Mouse (Mus musculus): ENCODE results near the gene Snx5. TPM values are rescaled to one million over a fixed set of nuclear protein-coding genes. Genes with fewer than 3 reads are reported as not detected.

Gene Snx5
- total and polyA plus RNA-seq, 2 experiments from 2014 or later: 67.2 to 68.1 TPM

- Histone ChIP-seq H3K4me2 (ENCODE audit: low read depth, low read length) (no peak overlapping the region), H3K4me1 (ENCODE audit: insufficient read depth, low read length) (no peaks in the 10 kb centered on the region), H3K4me3 (ENCODE audit: low read length) (no peak overlapping the region), H3K9ac (replicated peaks; ENCODE audit: low read length) (no peak overlapping the region), H3K9me3 (ENCODE audit: low read length) (no peaks in the 10 kb centered on the region), H3K36me3 (ENCODE audit: insufficient read depth, low read length) (no peaks in the 10 kb centered on the region), H3K27ac (no peak overlapping the region), H3K27me3 (ENCODE audit: insufficient read depth, low read length) (no peaks in the 10 kb centered on the region)
- WGBS: 81% methylated on average over 5 of the region's 5 CpGs
- DNase-seq (ENCODE audit: low spot score) (no peak), ATAC-seq (no peak)
- no peak for TF ChIP-seq CTCF (IDR thresholded peaks at IDR 0.05; ENCODE audit: low read depth)
Observed at GRCm38 (mm10) chr2:144231115-144231514, 39.6 kb downstream of the Snx5 start.

DNA sequence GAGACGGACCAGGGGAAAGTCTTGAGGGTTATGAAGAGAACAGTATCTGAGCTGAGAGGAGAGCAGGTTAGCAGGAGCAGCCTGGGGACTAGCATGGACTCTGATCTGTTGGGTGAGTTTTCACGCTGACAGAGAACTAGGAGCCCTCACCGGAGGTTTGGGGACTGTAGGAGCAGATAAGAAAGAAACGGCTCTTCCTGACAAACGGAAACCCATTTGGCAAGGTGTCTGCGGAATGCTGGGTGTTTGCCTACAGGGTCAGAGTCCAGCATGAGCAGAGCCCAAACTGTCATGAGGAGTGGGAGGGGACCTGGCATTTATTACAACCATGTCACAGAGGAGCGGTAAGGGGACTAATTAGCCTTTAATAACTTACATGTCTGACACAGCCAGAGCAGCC lies 40.2 kb downstream of the Snx5 start:
- no peak overlapping the region for H3K27ac ChIP-seq
- no peak for TF ChIP-seq CTCF (IDR thresholded peaks at IDR 0.05; ENCODE audit: low read depth)
- no peaks in the 10 kb centered on the region for H3K27me3 ChIP-seq (ENCODE audit: insufficient read depth, low read length)
- ATAC-seq: no peak
- no peaks in the 10 kb centered on the region for H3K4me1 ChIP-seq (ENCODE audit: insufficient read depth, low read length)
- no peaks in the 10 kb centered on the region for H3K36me3 ChIP-seq (ENCODE audit: insufficient read depth, low read length)
- H3K4me2 ChIP-seq (ENCODE audit: low read depth, low read length): no peak overlapping the region
- H3K9me3 ChIP-seq (ENCODE audit: low read length): no peaks in the 10 kb centered on the region
- no peak for DNase-seq (ENCODE audit: low spot score)
- WGBS: 71% methylated on average over 7 of the region's 7 CpGs
- H3K4me3 ChIP-seq (ENCODE audit: low read length): no peak overlapping the region
- H3K9ac ChIP-seq (replicated peaks; ENCODE audit: low read length): no peak overlapping the region

GRCm38 (mm10) chr2:144229647-144230046 lies 41.1 kb downstream of the Snx5 start:
- no peaks in the 10 kb centered on the region for H3K27me3 ChIP-seq (ENCODE audit: insufficient read depth, low read length)
- H3K36me3 ChIP-seq (ENCODE audit: insufficient read depth, low read length): no peaks in the 10 kb centered on the region
- TF ChIP-seq CTCF (IDR thresholded peaks at IDR 0.05; ENCODE audit: low read depth): no peak
- no peak overlapping the region for H3K9ac ChIP-seq (replicated peaks; ENCODE audit: low read length)
- H3K27ac ChIP-seq: no peak overlapping the region
- DNase-seq (ENCODE audit: low spot score) (no peak), ATAC-seq (no peak)
- H3K4me2 ChIP-seq (ENCODE audit: low read depth, low read length): no peak overlapping the region
- no peak overlapping the region for H3K4me3 ChIP-seq (ENCODE audit: low read length)
- H3K4me1 ChIP-seq (ENCODE audit: insufficient read depth, low read length): no peaks in the 10 kb centered on the region
- no peaks in the 10 kb centered on the region for H3K9me3 ChIP-seq (ENCODE audit: low read length)
- 91% methylated on average over 14 of the region's 14 CpGs for WGBS

- H3K27ac ChIP-seq: no peak overlapping the region
- ATAC-seq (no peak), DNase-seq (ENCODE audit: low spot score) (no peak)
- H3K9ac ChIP-seq (replicated peaks; ENCODE audit: low read length): no peak overlapping the region
- H3K4me3 ChIP-seq (ENCODE audit: low read length): no peak overlapping the region
- H3K36me3 ChIP-seq (ENCODE audit: insufficient read depth, low read length): no peaks in the 10 kb centered on the region
- no peaks in the 10 kb centered on the region for H3K4me1 ChIP-seq (ENCODE audit: insufficient read depth, low read length)
- TF ChIP-seq CTCF (IDR thresholded peaks at IDR 0.05; ENCODE audit: low read depth): no peak
- no peaks in the 10 kb centered on the region for H3K27me3 ChIP-seq (ENCODE audit: insufficient read depth, low read length)
- H3K9me3 ChIP-seq (ENCODE audit: low read length): no peaks in the 10 kb centered on the region
- WGBS: 82% methylated on average over 12 of the region's 12 CpGs
- no peak overlapping the region for H3K4me2 ChIP-seq (ENCODE audit: low read depth, low read length)
Observed at GRCm38 (mm10) chr2:144228521-144229346, 42.0 kb downstream of the Snx5 start.

DNA sequence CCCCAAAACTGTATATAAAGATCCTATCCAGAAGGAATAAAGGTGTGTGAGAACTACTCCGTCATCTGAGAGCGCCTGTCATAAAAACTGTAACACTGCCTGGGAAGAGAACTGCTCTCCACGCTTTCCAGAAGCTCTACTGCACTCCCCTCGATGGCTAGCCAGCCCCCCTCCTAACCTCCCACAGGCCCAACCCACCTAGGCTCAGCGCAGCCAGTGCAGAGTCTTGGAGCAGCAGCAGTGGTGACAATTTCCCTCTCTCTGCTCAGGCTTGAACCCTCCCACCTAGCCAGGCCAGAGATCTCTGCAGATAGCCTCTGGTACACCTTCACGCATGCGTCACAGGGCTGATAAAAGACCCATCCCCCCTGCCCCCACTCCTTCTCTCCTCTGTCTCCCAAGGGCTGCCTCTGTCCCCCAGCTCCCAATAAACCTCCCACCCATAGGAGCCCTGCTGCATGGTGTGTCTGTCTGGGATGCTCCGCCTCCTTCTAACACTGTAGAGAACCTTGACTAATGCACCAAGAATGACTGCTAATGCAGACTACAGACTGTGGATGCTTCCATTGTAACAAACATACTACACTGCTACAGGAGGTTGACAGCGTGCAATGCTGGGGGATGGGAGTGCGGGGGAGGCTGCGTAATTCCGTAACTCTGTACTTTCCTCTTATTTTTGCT lies 43.7 kb downstream of the Snx5 start:
- no peak for ATAC-seq
- TF ChIP-seq CTCF (IDR thresholded peaks at IDR 0.05; ENCODE audit: low read depth): no peak
- Histone ChIP-seq H3K27ac (no peak overlapping the region), H3K4me2 (ENCODE audit: low read depth, low read length) (no peak overlapping the region), H3K27me3 (ENCODE audit: insufficient read depth, low read length) (no peaks in the 10 kb centered on the region), H3K4me3 (ENCODE audit: low read length) (no peak overlapping the region), H3K9ac (replicated peaks; ENCODE audit: low read length) (no peak overlapping the region), H3K4me1 (ENCODE audit: insufficient read depth, low read length) (no peaks in the 10 kb centered on the region), H3K9me3 (ENCODE audit: low read length) (no peaks in the 10 kb centered on the region), H3K36me3 (ENCODE audit: insufficient read depth, low read length) (no peaks in the 10 kb centered on the region)
- WGBS: 83% methylated on average over 12 of the region's 12 CpGs
- DNase-seq (ENCODE audit: low spot score): no peak

- no peak overlapping the region for H3K4me3 ChIP-seq (ENCODE audit: low read length)
- no peaks in the 10 kb centered on the region for H3K9me3 ChIP-seq (ENCODE audit: low read length)
- H3K4me1 ChIP-seq (ENCODE audit: insufficient read depth, low read length): no peaks in the 10 kb centered on the region
- no peak for TF ChIP-seq CTCF (IDR thresholded peaks at IDR 0.05; ENCODE audit: low read depth)
- H3K27me3 ChIP-seq (ENCODE audit: insufficient read depth, low read length): no peaks in the 10 kb centered on the region
- no peak overlapping the region for H3K4me2 ChIP-seq (ENCODE audit: low read depth, low read length)
- 0 out of 2 replicates have a peak overlapping the region, but pooled peaks have one; percentile 16 for H3K27ac ChIP-seq
- DNase-seq (ENCODE audit: low spot score) (no peak), ATAC-seq (no peak)
- no peak overlapping the region for H3K9ac ChIP-seq (replicated peaks; ENCODE audit: low read length)
- WGBS: 61% methylated on average over 12 of the region's 12 CpGs
- H3K36me3 ChIP-seq (ENCODE audit: insufficient read depth, low read length): no peaks in the 10 kb centered on the region
Observed at GRCm38 (mm10) chr2:144224351-144224750, 46.4 kb downstream of the Snx5 start.

DNA sequence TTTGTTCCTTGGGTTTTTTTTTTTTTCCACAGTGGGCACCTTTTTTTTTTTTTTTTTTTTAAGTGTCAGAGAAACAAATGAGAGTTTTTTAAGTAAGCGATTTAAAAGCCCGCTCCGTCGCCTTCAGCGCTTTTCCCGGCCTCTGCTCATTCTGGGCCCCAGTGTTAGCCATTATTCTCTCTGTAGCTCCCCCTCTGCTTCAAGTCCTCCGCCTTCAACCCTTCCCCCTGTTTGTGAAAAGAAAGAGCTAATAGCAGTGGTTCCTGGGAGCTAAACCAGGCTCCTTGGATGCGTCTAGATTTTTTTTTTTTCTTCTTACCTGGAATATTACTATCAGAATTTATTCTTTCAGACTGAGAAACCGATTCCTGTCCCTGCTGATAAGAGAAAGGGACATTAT lies 55.1 kb downstream of the Snx5 start:
- TF ChIP-seq CTCF (IDR thresholded peaks at IDR 0.05; ENCODE audit: low read depth): no peak
- 20% methylated on average over 9 of the region's 9 CpGs for WGBS

More for the DNA sequence above, 55.1 kb downstream of the Snx5 start:
- Histone ChIP-seq H3K9me3 (ENCODE audit: low read length) (no peaks in the 10 kb centered on the region), H3K27ac (no peak overlapping the region), H3K4me1 (ENCODE audit: insufficient read depth, low read length) (no peaks in the 10 kb centered on the region), H3K36me3 (ENCODE audit: insufficient read depth, low read length) (no peaks in the 10 kb centered on the region), H3K9ac (replicated peaks; ENCODE audit: low read length) (no peak overlapping the region), H3K4me2 (ENCODE audit: low read depth, low read length) (0 out of 2 replicates have a peak overlapping the region, but pooled peaks have one; percentile 0), H3K27me3 (ENCODE audit: insufficient read depth, low read length) (no peaks in the 10 kb centered on the region), H3K4me3 (ENCODE audit: low read length) (no peak overlapping the region)
- ATAC-seq (no peak), DNase-seq (ENCODE audit: low spot score) (peak; percentile 20)
